Mouse (Mus musculus) neural tube, embryonic 10.5 days (tissue): Measurements from ENCODE around the gene Vmn2r113.
"Not testable (repeated sequence)": the region's sequence is repeated elsewhere in the genome, so short reads cannot be mapped to it uniquely, and the experiment has no call there.

Source experiments
- DNase-seq: peaks from one replicate; pipeline ENCODE4 v3.0.0-alpha.2; 2017; ENCODE audit warnings: low spot score; ENCODE audit errors: extremely low spot score

Gene Vmn2r113

GRCm38 (mm10) chr17:22942684-22943083 lies at the start of gene Vmn2r113:
Gene Vmn2r113 (plus strand): TSS chr17:22942984.
- DNase-seq, result not testable (repeated sequence)
